Mouse (Mus musculus) olfactory bulb, adult 2 months (tissue): ENCODE data around the gene Eps8l3.

Experiments
- CTCF ChIP-seq: fragments of 200-500 bp; IDR thresholded peaks from 2 replicates; pipeline ENCODE4 v1.5.1; 2012; ENCODE audit warnings: low read depth, mild to moderate bottlenecking, low read length, moderate library complexity; ENCODE audit not compliant: insufficient read depth
- POLR2A ChIP-seq: fragments of 200-500 bp; IDR thresholded peaks from 2 replicates; pipeline ENCODE4 v1.6.1; 2012; ENCODE audit warnings: mild to moderate bottlenecking, low read depth, low read length, moderate library complexity; ENCODE audit not compliant: insufficient read depth

- TF ChIP-seq CTCF (no peak), POLR2A (no peak)
Observed at GRCm38 (mm10) chr3:107841370-107841769, 35.7 kb upstream of the Eps8l3 start.
